Mouse (Mus musculus) lung, embryonic 16.5 days (tissue): ENCODE measurements around the gene Fkbp7. TPM values are rescaled to one million over a fixed set of nuclear protein-coding genes. Genes with fewer than 3 reads are reported as not detected.
A peak's percentile ranks its signal among the peaks of the same experiment; 100 is the strongest.

Experiments
- ATAC-seq: fragments of 200-750 bp; cut with Nextera tagmentation; 2 replicates; pipeline ENCODE4 v1.8.0; 2017; ENCODE audit warnings: low read depth, mild to moderate bottlenecking, moderate library complexity
- H3K27ac ChIP-seq: fragments of 300-500 bp; sonication (generic); 2 replicates; pipeline ENCODE4 v1.5.1; 2014; ENCODE audit warnings: mild to moderate bottlenecking, control low read depth, low read length
- H3K27me3 ChIP-seq: fragments of 300-500 bp; sonication (generic); 2 replicates; pipeline ENCODE4 v1.6.1; 2014; ENCODE audit warnings: low read depth, low read length, mixed read lengths; ENCODE audit not compliant: control insufficient read depth, insufficient read depth
- H3K36me3 ChIP-seq: fragments of 300-500 bp; sonication (generic); 2 replicates; pipeline ENCODE4 v1.6.1; 2014; ENCODE audit warnings: low read length; ENCODE audit not compliant: control insufficient read depth, insufficient read depth
- H3K4me1 ChIP-seq: fragments of 300-500 bp; sonication (generic); replicated peaks from 2 replicates; pipeline ENCODE4 v1.6.1; 2014; ENCODE audit warnings: low read length, mixed read lengths; ENCODE audit not compliant: control insufficient read depth, insufficient read depth
- H3K4me2 ChIP-seq: fragments of 300-500 bp; sonication (generic); 2 replicates; pipeline ENCODE4 v1.6.1; 2014; ENCODE audit warnings: low read depth, low read length, control low read depth
- H3K4me3 ChIP-seq: fragments of 300-500 bp; sonication (generic); 2 replicates; pipeline ENCODE4 v1.5.1; 2014; ENCODE audit warnings: mild to moderate bottlenecking, low read length, control low read depth
- H3K9ac ChIP-seq: fragments of 300-500 bp; sonication (generic); 2 replicates; pipeline ENCODE4 v1.6.1; 2014; ENCODE audit warnings: low read length, control low read depth
- H3K9me3 ChIP-seq: fragments of 300-500 bp; sonication (generic); 2 replicates; pipeline ENCODE4 v1.6.1; 2016; ENCODE audit warnings: low read length; ENCODE audit not compliant: control insufficient read depth
- WGBS: fragments of 180-500 bp; shearing (Covaris S2); extraction: QIAGEN DNeasy Blood & Tissue Kit; methylation state at CpG from one replicate; pipeline ENCODE4 v1.1.7; 2014; 5-methylcytosine and 5-hydroxymethylcytosine counted together
- polyA plus RNA-seq: library from polyadenylated mRNA; unstranded; fragments of >200 nt; fragmentation: Nextera tagmentation; extraction: Ambion mirVana; gene quantifications from 2 replicates; pipeline ENCODE4 v1.2.1, GENCODE M21; 2015

Fkbp7 gene
- polyA plus RNA-seq, 1 experiment from 2014 or later, result 79.7 TPM

GRCm38 (mm10) chr2:76654646-76655045, 18.3 kb downstream of the Fkbp7 start:
- H3K27me3 ChIP-seq, result no peaks in the 10 kb centered on the region
- peak; percentile 56; the same call in 1 of the 2 replicates for ATAC-seq

GRCm38 (mm10) chr2:76653070-76653469, 19.8 kb downstream of the Fkbp7 start:
- H3K27ac ChIP-seq, result no peak overlapping the region
- H3K9me3 ChIP-seq, result no peaks in the 10 kb centered on the region
- no peak overlapping the region for H3K4me3 ChIP-seq
- WGBS, result 96% methylated on average over 4 of the region's 4 CpGs
- H3K36me3 ChIP-seq, result no peaks in the 10 kb centered on the region
- H3K4me1 ChIP-seq, result peaks cover 2% of the 10 kb centered on the region; the same call in 1 of the 2 replicates
- no peaks in the 10 kb centered on the region for H3K27me3 ChIP-seq
- no peak for ATAC-seq
- H3K9ac ChIP-seq, result no peak overlapping the region
- H3K4me2 ChIP-seq, result no peak overlapping the region

More at GRCm38 (mm10) chr2:76654646-76655045, 18.3 kb downstream of the Fkbp7 start:
- Histone ChIP-seq H3K9me3 (no peaks in the 10 kb centered on the region), H3K36me3 (no peaks in the 10 kb centered on the region), H3K4me1 (no peaks in the 10 kb centered on the region), H3K9ac (no peak overlapping the region), H3K27ac (no peak overlapping the region), H3K4me3 (no peak overlapping the region), H3K4me2 (no peak overlapping the region)
- 63% methylated on average over 5 of the region's 5 CpGs for WGBS

- H3K9me3 ChIP-seq, result no peaks in the 10 kb centered on the region
- peak overlapping the region; percentile 63 for H3K4me2 ChIP-seq
- H3K36me3 ChIP-seq, result no peaks in the 10 kb centered on the region
- H3K4me3 ChIP-seq, result peak overlapping the region; percentile 86
- peak overlapping the region; percentile 68 for H3K9ac ChIP-seq
- peaks cover 12% of the 10 kb centered on the region; the same call in 1 of the 2 replicates for H3K4me1 ChIP-seq
- H3K27me3 ChIP-seq, result no peaks in the 10 kb centered on the region
- 21% methylated on average over 13 of the region's 13 CpGs for whole genome bisulfite sequencing
- ATAC-seq, result peak; percentile 34
- H3K27ac ChIP-seq, result peak overlapping the region; percentile 88
Observed at GRCm38 (mm10) chr2:76648666-76649141, 24.2 kb downstream of the Fkbp7 start.

- ATAC-seq, result peak; percentile 99
- Histone ChIP-seq H3K4me3 (peak within 1 kb of the TSS; percentile 86), H3K27me3 (no peaks in the 10 kb centered on the region), H3K9ac (peak within 1 kb of the TSS; percentile 93), H3K36me3 (peaks cover 1% of the 10 kb centered on the region), H3K4me2 (peak within 1 kb of the TSS; percentile 90), H3K27ac (peak within 1 kb of the TSS; percentile 94), H3K4me1 (peaks cover 12% of the 10 kb centered on the region; the same call in 1 of the 2 replicates), H3K9me3 (no peaks in the 10 kb centered on the region)
- whole genome bisulfite sequencing, result under 1% methylated on average over 32 of the region's 42 CpGs
Observed at GRCm38 (mm10) chr2:76647883-76648570, 24.9 kb downstream of the Fkbp7 start, which contains the start of the genes Prkra and Pjvk. Gene Prkra, minus strand, starts transcription at chr2:76648015. Gene Pjvk, plus strand, starts transcription at chr2:76648476.

GRCm38 (mm10) chr2:76647441-76647869, 25.5 kb downstream of the Fkbp7 start:
- peaks cover 12% of the 10 kb centered on the region; the same call in 1 of the 2 replicates for H3K4me1 ChIP-seq
- no peak; the same call in 1 of the 2 replicates for ATAC-seq
- H3K4me2 ChIP-seq, result peak overlapping the region; percentile 90
- peak overlapping the region; percentile 86 for H3K4me3 ChIP-seq
- no peaks in the 10 kb centered on the region for H3K27me3 ChIP-seq
- WGBS, result 0% methylated on average over 21 of the region's 32 CpGs
- peak overlapping the region; percentile 94 for H3K27ac ChIP-seq
- peak overlapping the region; percentile 93 for H3K9ac ChIP-seq
- no peaks in the 10 kb centered on the region for H3K9me3 ChIP-seq
- H3K36me3 ChIP-seq, result peaks cover 4% of the 10 kb centered on the region

- Histone ChIP-seq H3K36me3 (peaks cover 10% of the 10 kb centered on the region), H3K9me3 (no peaks in the 10 kb centered on the region), H3K27me3 (no peaks in the 10 kb centered on the region), H3K4me3 (no peak overlapping the region), H3K4me1 (peaks cover 10% of the 10 kb centered on the region; the same call in 1 of the 2 replicates), H3K9ac (no peak overlapping the region), H3K4me2 (no peak overlapping the region), H3K27ac (no peak overlapping the region)
- no peak for ATAC-seq
Observed at GRCm38 (mm10) chr2:76643801-76644200, 29.1 kb downstream of the Fkbp7 start.

GRCm38 (mm10) chr2:76639637-76640036, 33.3 kb downstream of the Fkbp7 start:
- 93% methylated on average over 2 of the region's 2 CpGs for WGBS

GRCm38 (mm10) chr2:76631600-76631999, 41.3 kb downstream of the Fkbp7 start:
- no peaks in the 10 kb centered on the region for H3K4me1 ChIP-seq
- 86% methylated on average over 4 of the region's 4 CpGs for WGBS
- no peak overlapping the region for H3K27ac ChIP-seq
- H3K4me3 ChIP-seq, result no peak overlapping the region
- H3K4me2 ChIP-seq, result no peak overlapping the region
- no peak for ATAC-seq
- H3K27me3 ChIP-seq, result no peaks in the 10 kb centered on the region
- peaks cover 50% of the 10 kb centered on the region for H3K36me3 ChIP-seq
- no peak overlapping the region for H3K9ac ChIP-seq
- H3K9me3 ChIP-seq, result peaks cover 2% of the 10 kb centered on the region

More at GRCm38 (mm10) chr2:76639637-76640036, 33.3 kb downstream of the Fkbp7 start:
- H3K9me3 ChIP-seq, result no peaks in the 10 kb centered on the region
- H3K27me3 ChIP-seq, result no peaks in the 10 kb centered on the region
- H3K4me2 ChIP-seq, result no peak overlapping the region
- H3K36me3 ChIP-seq, result peaks cover 31% of the 10 kb centered on the region
- ATAC-seq, result no peak
- no peak overlapping the region for H3K27ac ChIP-seq
- H3K4me1 ChIP-seq, result no peaks in the 10 kb centered on the region
- no peak overlapping the region for H3K4me3 ChIP-seq
- H3K9ac ChIP-seq, result no peak overlapping the region

- no peaks in the 10 kb centered on the region for H3K4me1 ChIP-seq
- 85% methylated on average over 12 of the region's 12 CpGs for WGBS
- peaks cover 45% of the 10 kb centered on the region for H3K36me3 ChIP-seq
- ATAC-seq, result no peak
- H3K9me3 ChIP-seq, result peaks cover 5% of the 10 kb centered on the region
- no peak overlapping the region for H3K4me2 ChIP-seq
- H3K4me3 ChIP-seq, result no peak overlapping the region
- no peaks in the 10 kb centered on the region for H3K27me3 ChIP-seq
- H3K27ac ChIP-seq, result no peak overlapping the region
- H3K9ac ChIP-seq, result no peak overlapping the region
Observed at GRCm38 (mm10) chr2:76630293-76630692, 42.6 kb downstream of the Fkbp7 start.
